Mouse (Mus musculus): ENCODE measurements at regions not wholly inside any gene's neighbourhood (a gene's known extent, or its start where the extent isn't known, plus 50 kb on each side); places are given as distances from the start of the nearest gene placed in this dataset.

GRCm38 (mm10) chr2:50833791-50834190 lies 315.1 kb downstream of the Rnd3 start:
- TF ChIP-seq CTCF (IDR thresholded peaks at IDR 0.05; ENCODE audit: extremely low read depth, insufficient read length, insufficient replicate concordance, low read depth, low read length) (no peak), POLR2A (IDR thresholded peaks at IDR 0.05; ENCODE audit: low read depth, low read length) (no peak)

Data from small intestine, adult 2 months (tissue).